Mouse (Mus musculus): ENCODE measurements around the gene Prg4. TPM values are rescaled to one million over a fixed set of nuclear protein-coding genes. Genes with fewer than 3 reads are reported as not detected.

Prg4 gene
- total and polyA plus RNA-seq, 2 experiments from 2014 or later = 2.0 to 12.9 TPM

DNA sequence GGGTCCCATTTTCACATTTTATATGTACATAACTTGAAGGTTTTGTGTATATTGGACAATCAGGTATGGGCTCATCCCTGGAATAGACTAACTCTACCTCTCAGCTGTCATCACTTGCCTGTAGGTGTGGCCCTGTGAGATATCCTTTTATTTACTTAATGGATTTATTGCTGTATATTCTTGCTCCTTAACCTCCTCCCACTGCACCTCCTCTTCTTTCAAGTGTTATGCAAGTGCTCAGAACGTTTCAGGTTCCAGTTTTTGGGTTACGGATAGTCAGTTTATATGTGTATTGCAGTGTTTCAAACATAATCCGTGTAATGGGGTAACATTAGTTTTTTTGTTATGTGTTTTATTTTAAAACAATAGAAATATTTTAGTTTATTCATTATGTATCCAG, 27.3 kb downstream of the Prg4 start:
- Histone ChIP-seq H3K36me3 (ENCODE audit: insufficient read depth, low read length) (peaks cover 56% of the 10 kb centered on the region), H3K4me3 (ENCODE audit: low read depth, low read length) (no peak overlapping the region), H3K27ac (ENCODE audit: low read depth, low read length) (no peak overlapping the region), H3K27me3 (ENCODE audit: insufficient read depth, low read length) (no peaks in the 10 kb centered on the region), H3K4me1 (ENCODE audit: insufficient read depth, low read length) (no peaks in the 10 kb centered on the region), H3K4me2 (ENCODE audit: low read depth, low read length, poor library complexity, severe bottlenecking) (no peak overlapping the region), H3K9me3 (ENCODE audit: low read length) (no peaks in the 10 kb centered on the region), H3K9ac (replicated peaks; ENCODE audit: low read length, poor library complexity, severe bottlenecking) (no peak overlapping the region)
- no peak for TF ChIP-seq CTCF (IDR thresholded peaks at IDR 0.05)
- DNase-seq (ENCODE audit: low spot score) (no peak), ATAC-seq (ENCODE audit: low FRiP score) (no peak)
- 91% methylated on average over 3 of the region's 3 CpGs for WGBS

- Histone ChIP-seq H3K9ac (replicated peaks; ENCODE audit: low read length, poor library complexity, severe bottlenecking) (no peak overlapping the region), H3K9me3 (ENCODE audit: low read length) (no peaks in the 10 kb centered on the region), H3K36me3 (ENCODE audit: insufficient read depth, low read length) (peaks cover 68% of the 10 kb centered on the region), H3K4me2 (ENCODE audit: low read depth, low read length, poor library complexity, severe bottlenecking) (no peak overlapping the region), H3K27me3 (ENCODE audit: insufficient read depth, low read length) (no peaks in the 10 kb centered on the region), H3K4me1 (ENCODE audit: insufficient read depth, low read length) (no peaks in the 10 kb centered on the region), H3K27ac (ENCODE audit: low read depth, low read length) (no peak overlapping the region), H3K4me3 (ENCODE audit: low read depth, low read length) (no peak overlapping the region)
- 57% methylated on average over 3 of the region's 3 CpGs for WGBS
- TF ChIP-seq CTCF (IDR thresholded peaks at IDR 0.05) = no peak
- no peak for ATAC-seq (ENCODE audit: low FRiP score)
- DNase-seq (ENCODE audit: low spot score) = no peak
Measured at GRCm38 (mm10) chr1:150426216-150426615, 39.7 kb downstream of the Prg4 start.

- no peaks in the 10 kb centered on the region for H3K9me3 ChIP-seq (ENCODE audit: low read length)
- H3K9ac ChIP-seq (replicated peaks; ENCODE audit: low read length, poor library complexity, severe bottlenecking) = no peak overlapping the region
- no peaks in the 10 kb centered on the region for H3K4me1 ChIP-seq (ENCODE audit: insufficient read depth, low read length)
- no peak overlapping the region for H3K4me3 ChIP-seq (ENCODE audit: low read depth, low read length)
- H3K27me3 ChIP-seq (ENCODE audit: insufficient read depth, low read length) = no peaks in the 10 kb centered on the region
- 90% methylated on average over 9 of the region's 9 CpGs for WGBS
- ATAC-seq (ENCODE audit: low FRiP score) = no peak
- no peak overlapping the region for H3K4me2 ChIP-seq (ENCODE audit: low read depth, low read length, poor library complexity, severe bottlenecking)
- peaks cover 66% of the 10 kb centered on the region for H3K36me3 ChIP-seq (ENCODE audit: insufficient read depth, low read length)
- no peak for DNase-seq (ENCODE audit: low spot score)
- TF ChIP-seq CTCF (IDR thresholded peaks at IDR 0.05) = no peak
- no peak overlapping the region for H3K27ac ChIP-seq (ENCODE audit: low read depth, low read length)
Measured at GRCm38 (mm10) chr1:150425665-150426064, 40.3 kb downstream of the Prg4 start.

DNA sequence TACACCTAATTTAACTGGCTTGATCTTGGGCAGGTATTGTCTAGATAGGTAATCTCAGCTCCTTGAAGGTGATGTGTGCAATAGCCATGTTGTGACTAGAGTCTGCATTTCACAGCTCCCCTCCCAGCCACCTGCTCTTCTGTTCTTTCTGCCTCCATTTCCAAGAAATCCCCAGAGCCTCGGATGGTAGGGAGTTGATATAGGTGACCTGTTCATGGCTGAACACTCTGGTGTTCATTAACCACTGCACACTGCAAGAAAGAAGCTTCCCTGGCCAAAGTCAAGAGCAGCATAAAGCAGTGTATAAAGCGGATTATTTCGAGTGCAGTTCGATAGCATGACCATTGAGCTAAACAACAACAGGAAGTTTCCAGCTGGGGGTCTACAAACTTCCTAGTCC, 47.5 kb downstream of the Prg4 start:
- ATAC-seq (ENCODE audit: low FRiP score) (no peak), DNase-seq (ENCODE audit: low spot score) (no peak)
- no peak overlapping the region for H3K27ac ChIP-seq (ENCODE audit: low read depth, low read length)
- H3K36me3 ChIP-seq (ENCODE audit: insufficient read depth, low read length) = peaks cover 48% of the 10 kb centered on the region
- no peaks in the 10 kb centered on the region for H3K4me1 ChIP-seq (ENCODE audit: insufficient read depth, low read length)
- no peaks in the 10 kb centered on the region for H3K9me3 ChIP-seq (ENCODE audit: low read length)
- no peak overlapping the region for H3K4me2 ChIP-seq (ENCODE audit: low read depth, low read length, poor library complexity, severe bottlenecking)
- H3K4me3 ChIP-seq (ENCODE audit: low read depth, low read length) = no peak overlapping the region
- H3K9ac ChIP-seq (replicated peaks; ENCODE audit: low read length, poor library complexity, severe bottlenecking) = no peak overlapping the region
- 92% methylated on average over 4 of the region's 4 CpGs for WGBS
- TF ChIP-seq CTCF (IDR thresholded peaks at IDR 0.05) = no peak
- no peaks in the 10 kb centered on the region for H3K27me3 ChIP-seq (ENCODE audit: insufficient read depth, low read length)

DNA sequence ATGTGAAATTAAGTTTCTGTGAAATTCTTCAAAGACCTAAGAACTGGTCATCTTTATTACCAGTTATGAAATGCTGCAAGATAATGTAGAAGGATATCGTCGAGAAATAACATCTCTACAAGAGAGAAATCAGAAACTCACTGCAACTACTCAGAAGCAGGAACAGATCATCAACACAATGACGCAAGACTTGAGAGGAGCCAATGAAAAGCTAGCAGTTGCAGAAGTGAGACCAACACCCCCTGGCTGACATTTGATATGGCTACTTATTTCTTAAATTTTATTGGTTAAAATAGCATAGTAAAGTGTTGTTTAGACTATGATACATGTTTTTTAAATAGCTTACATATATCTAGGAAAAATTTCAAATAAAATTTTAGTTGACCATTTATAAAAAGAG, 50.0 kb downstream of the Prg4 start:
- WGBS = 94% methylated on average over 3 of the region's 3 CpGs
- Histone ChIP-seq H3K9me3 (ENCODE audit: low read length) (no peaks in the 10 kb centered on the region), H3K4me1 (ENCODE audit: insufficient read depth, low read length) (no peaks in the 10 kb centered on the region), H3K4me3 (ENCODE audit: low read depth, low read length) (no peak overlapping the region), H3K9ac (replicated peaks; ENCODE audit: low read length, poor library complexity, severe bottlenecking) (no peak overlapping the region), H3K4me2 (ENCODE audit: low read depth, low read length, poor library complexity, severe bottlenecking) (no peak overlapping the region), H3K27me3 (ENCODE audit: insufficient read depth, low read length) (no peaks in the 10 kb centered on the region), H3K27ac (ENCODE audit: low read depth, low read length) (no peak overlapping the region), H3K36me3 (ENCODE audit: insufficient read depth, low read length) (peaks cover 48% of the 10 kb centered on the region)
- DNase-seq (ENCODE audit: low spot score) (no peak), ATAC-seq (ENCODE audit: low FRiP score) (no peak)
- TF ChIP-seq CTCF (IDR thresholded peaks at IDR 0.05) = no peak

DNA sequence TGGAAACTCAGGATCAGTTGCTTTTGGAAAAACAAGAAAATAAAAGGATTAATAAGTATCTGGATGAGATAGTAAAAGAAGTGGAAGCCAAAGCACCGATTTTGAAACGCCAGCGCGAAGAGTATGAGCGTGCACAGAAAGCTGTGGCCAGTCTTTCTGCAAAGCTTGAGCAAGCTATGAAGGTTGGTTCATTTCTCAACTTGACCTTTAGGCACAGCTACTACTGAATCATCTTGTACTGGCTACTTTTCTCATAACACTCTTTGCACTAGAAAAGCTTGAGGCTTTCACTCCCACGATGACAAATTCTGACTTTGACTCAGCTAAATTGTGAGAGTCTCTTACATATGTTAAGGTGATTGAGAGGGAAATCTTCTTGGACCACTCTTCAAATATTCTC, 56.0 kb downstream of the Prg4 start:
- H3K27me3 ChIP-seq (ENCODE audit: insufficient read depth, low read length) = no peaks in the 10 kb centered on the region
- H3K27ac ChIP-seq (ENCODE audit: low read depth, low read length) = no peak overlapping the region
- no peak overlapping the region for H3K4me2 ChIP-seq (ENCODE audit: low read depth, low read length, poor library complexity, severe bottlenecking)
- 96% methylated on average over 6 of the region's 6 CpGs for WGBS
- H3K36me3 ChIP-seq (ENCODE audit: insufficient read depth, low read length) = peaks cover 59% of the 10 kb centered on the region
- no peaks in the 10 kb centered on the region for H3K4me1 ChIP-seq (ENCODE audit: insufficient read depth, low read length)
- ATAC-seq (ENCODE audit: low FRiP score) (no peak), DNase-seq (ENCODE audit: low spot score) (no peak)
- no peak overlapping the region for H3K9ac ChIP-seq (replicated peaks; ENCODE audit: low read length, poor library complexity, severe bottlenecking)
- TF ChIP-seq CTCF (IDR thresholded peaks at IDR 0.05) = no peak
- H3K4me3 ChIP-seq (ENCODE audit: low read depth, low read length) = no peak overlapping the region
- no peaks in the 10 kb centered on the region for H3K9me3 ChIP-seq (ENCODE audit: low read length)

Measured in midbrain, postnatal 0 days (tissue).